Mouse (Mus musculus) ES-E14 (cell line): ENCODE measurements around the gene Map7d1. TPM values are rescaled to one million over a fixed set of nuclear protein-coding genes. Genes with fewer than 3 reads are reported as not detected.

Experiments used
- DNase-seq: peaks from one replicate; pipeline ENCODE4 v3.0.0-alpha.2; 2013; ENCODE audit warnings: low read depth, low spot score
- H3K27ac ChIP-seq: 2 replicates; pipeline ENCODE4 v1.5.1; 2012; ENCODE audit warnings: low read depth, mild to moderate bottlenecking, low read length, moderate library complexity, mixed read lengths; ENCODE audit not compliant: poor library complexity, insufficient read depth, severe bottlenecking
- H3K36me3 ChIP-seq: 2 replicates; pipeline ENCODE4 v1.6.1; 2012; ENCODE audit warnings: mild to moderate bottlenecking, low read length, moderate library complexity, mixed read lengths; ENCODE audit not compliant: control insufficient read depth, poor library complexity, insufficient read depth, severe bottlenecking
- H3K4me1 ChIP-seq, 2 experiments: fragments of 150-350 bp in 1 of 2; sonication (generic) in 1 of 2; 2 replicates each; pipeline ENCODE4 v1.6.1; 2012; ENCODE audit warnings: low read length in 2 of 2, mild to moderate bottlenecking in 1 of 2, mixed read lengths in 1 of 2; ENCODE audit not compliant: control insufficient read depth in 2 of 2, insufficient read depth in 2 of 2, poor library complexity in 1 of 2
- H3K4me3 ChIP-seq, 2 experiments: fragments of 150-350 bp in 1 of 2; sonication (generic) in 1 of 2; 2 replicates each; pipeline ENCODE4 v1.5.1; 2012; ENCODE audit warnings: low read length in 2 of 2, low read depth in 1 of 2, mild to moderate bottlenecking in 1 of 2, mixed read lengths in 1 of 2; ENCODE audit not compliant: insufficient read depth in 1 of 2, poor library complexity in 1 of 2, severe bottlenecking in 1 of 2
- H3K9ac ChIP-seq: 2 replicates; pipeline ENCODE4 v1.6.1; 2012; ENCODE audit warnings: low read depth, mild to moderate bottlenecking, low read length, mixed read lengths; ENCODE audit not compliant: poor library complexity, insufficient read depth, severe bottlenecking
- H3K9me3 ChIP-seq: fragments of 150-350 bp; sonication (generic); 2 replicates; pipeline ENCODE4 v1.6.1; 2012; ENCODE audit warnings: low read depth, mild to moderate bottlenecking, low read length; ENCODE audit not compliant: control insufficient read depth, insufficient read depth
- CHD2 ChIP-seq: IDR thresholded peaks from 2 replicates; pipeline ENCODE4 v1.6.1; 2014; ENCODE audit warnings: mild to moderate bottlenecking, low read depth, low read length, inconsistent platforms
- HCFC1 ChIP-seq: IDR thresholded peaks from 2 replicates; pipeline ENCODE4 v1.6.1; 2012; ENCODE audit warnings: low read length, inconsistent platforms, borderline replicate concordance; ENCODE audit not compliant: insufficient read depth
- MAFK ChIP-seq: IDR thresholded peaks from 2 replicates; pipeline ENCODE4 v1.6.1; 2014; ENCODE audit warnings: mild to moderate bottlenecking, low read depth, low read length, inconsistent platforms; ENCODE audit not compliant: insufficient read depth
- ZC3H11A ChIP-seq: IDR thresholded peaks from 2 replicates; pipeline ENCODE4 v1.6.1; 2012; ENCODE audit warnings: low read depth, mild to moderate bottlenecking, inconsistent platforms, low read length, borderline replicate concordance
- ZNF384 ChIP-seq: IDR thresholded peaks from 2 replicates; pipeline ENCODE4 v1.6.1; 2012; ENCODE audit warnings: low read depth, low read length, inconsistent platforms
- in situ Hi-C, 2 experiments: fragments of 600-800 bp; cut with MboI; formaldehyde crosslinking; loops; one replicate each; pipeline ENCODE4 v1.15.1; 2025; ENCODE audit warnings: low sequenced_read_pairs in 2 of 2, inconsistent platforms in 1 of 2; ENCODE audit not compliant: unreplicated experiment in 2 of 2
- total RNA-seq: library from RNA; depleted of rRNA; stranded (reverse); fragments of 300-350 nt; gene quantifications from 2 replicates; pipeline ENCODE4 v1.2.3, GENCODE M21; 2012

Map7d1 gene
- total RNA-seq, 1 experiment: 27.1 TPM

DNA sequence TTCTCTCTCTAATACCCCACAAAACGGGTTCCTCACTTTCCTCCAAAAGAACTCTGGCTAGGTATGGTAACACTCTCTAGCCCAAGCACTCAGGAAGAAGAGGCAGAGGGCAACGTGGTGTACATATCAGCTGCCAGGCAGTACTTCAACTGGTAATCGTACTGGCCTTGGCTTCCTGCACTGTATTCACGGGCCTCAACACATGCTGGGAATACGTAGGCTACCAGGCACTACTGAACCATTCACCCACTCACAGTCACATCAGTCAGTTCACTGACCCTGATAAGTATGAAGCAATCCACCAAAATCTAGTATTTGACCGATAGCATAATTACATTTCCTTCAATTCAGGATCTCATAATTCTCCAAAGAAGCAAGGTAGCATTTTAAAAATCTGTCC is 56.6 kb downstream of the Map7d1 start:
- TF ChIP-seq ZC3H11A (no peak), ZNF384 (0 out of 2 replicates have a peak, but pooled peaks have one; percentile 26)
- no peaks in the 10 kb centered on the region for H3K9me3 ChIP-seq
- H3K36me3 ChIP-seq: peaks cover 8% of the 10 kb centered on the region; the same call in 1 of the 2 replicates
- peak overlapping the region; percentile 8 to 46; a peak in 2 of 4 replicates for H3K4me3 ChIP-seq
- H3K4me1 ChIP-seq: peaks cover 9 to 14% of the 10 kb centered on the region in 2 experiments
- H3K9ac ChIP-seq: peak overlapping the region; percentile 41; the same call in 1 of the 2 replicates
- no peak overlapping the region for H3K27ac ChIP-seq
- in situ Hi-C loops: no loop called here
- DNase-seq: no peak

- no peak overlapping the region for H3K27ac ChIP-seq
- H3K9me3 ChIP-seq: no peaks in the 10 kb centered on the region
- DNase-seq: no peak
- H3K4me3 ChIP-seq: no peak overlapping the region
- peaks cover 12% of the 10 kb centered on the region for H3K36me3 ChIP-seq
- in situ Hi-C loops: no loop called here
- H3K9ac ChIP-seq: no peak overlapping the region; the same call in 1 of the 2 replicates
- H3K4me1 ChIP-seq: peaks cover 0 to 6% of the 10 kb centered on the region in 2 experiments; a peak in 3 of 4 replicates
- TF ChIP-seq ZC3H11A (no peak), HCFC1 (no peak), ZNF384 (no peak), CHD2 (no peak), MAFK (no peak)
Observed at GRCm38 (mm10) chr4:126197485-126197884, 58.7 kb downstream of the Map7d1 start.

DNA sequence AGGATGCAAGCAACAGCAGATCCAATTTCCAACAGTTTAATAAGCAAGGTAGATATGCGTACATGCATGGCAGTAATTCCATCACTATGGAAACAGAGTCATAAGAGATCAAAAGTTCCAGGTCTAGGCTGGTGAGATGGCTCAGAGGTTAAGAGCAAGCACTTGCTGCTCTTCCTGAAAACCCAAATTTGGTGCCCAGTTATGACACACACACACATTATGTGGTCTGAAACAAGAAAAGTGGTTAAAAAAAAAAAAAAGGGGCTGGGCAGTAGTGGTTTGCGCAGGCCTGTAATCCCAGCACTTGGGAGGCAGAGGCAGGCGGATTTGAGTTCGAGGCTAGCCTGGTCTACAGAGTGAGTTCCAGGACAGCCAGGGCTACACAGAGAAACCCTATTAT is 61.2 kb downstream of the Map7d1 start:
- in situ Hi-C loops: no loop called here
- H3K27ac ChIP-seq: no peak overlapping the region
- H3K4me1 ChIP-seq: peaks cover 0 to 2% of the 10 kb centered on the region in 2 experiments; a peak in 3 of 4 replicates
- no peaks in the 10 kb centered on the region for H3K9me3 ChIP-seq
- DNase-seq: no peak
- no peak overlapping the region for H3K9ac ChIP-seq
- TF ChIP-seq ZNF384: no peak
- no peak for TF ChIP-seq MAFK
- TF ChIP-seq CHD2: no peak
- TF ChIP-seq HCFC1: no peak
- TF ChIP-seq ZC3H11A: no peak
- H3K4me3 ChIP-seq: no peak overlapping the region
- H3K36me3 ChIP-seq: peaks cover 13% of the 10 kb centered on the region

- H3K4me3 ChIP-seq: no peak overlapping the region
- no peaks in the 10 kb centered on the region for H3K9me3 ChIP-seq
- no peak overlapping the region for H3K27ac ChIP-seq
- in situ Hi-C loops: no loop called here
- H3K36me3 ChIP-seq: peaks cover 13% of the 10 kb centered on the region
- no peak overlapping the region for H3K9ac ChIP-seq
- TF ChIP-seq MAFK (no peak), ZNF384 (no peak), ZC3H11A (no peak), HCFC1 (no peak), CHD2 (no peak)
- DNase-seq: no peak
- H3K4me1 ChIP-seq: no peaks in the 10 kb centered on the region; a peak in 2 of 4 replicates
Observed at GRCm38 (mm10) chr4:126194216-126194615, 61.9 kb downstream of the Map7d1 start.

GRCm38 (mm10) chr4:126190636-126191035 is 65.5 kb downstream of the Map7d1 start:
- no peak overlapping the region for H3K27ac ChIP-seq
- DNase-seq: no peak
- in situ Hi-C loops: no loop called here

More at GRCm38 (mm10) chr4:126190636-126191035, 65.5 kb downstream of the Map7d1 start:
- no peak overlapping the region for H3K4me3 ChIP-seq
- TF ChIP-seq ZC3H11A (no peak), CHD2 (no peak), HCFC1 (no peak), ZNF384 (no peak), MAFK (no peak)
- no peak overlapping the region for H3K9ac ChIP-seq
- H3K36me3 ChIP-seq: peaks cover 10% of the 10 kb centered on the region
- H3K9me3 ChIP-seq: no peaks in the 10 kb centered on the region
- no peaks in the 10 kb centered on the region; a peak in 1 of 4 replicates for H3K4me1 ChIP-seq
